Mouse (Mus musculus) stomach, adult 2 months (tissue): ENCODE results near the gene Lhx4. TPM values are rescaled to one million over a fixed set of nuclear protein-coding genes. Genes with fewer than 3 reads are reported as not detected.

Experiments used
- polyA plus RNA-seq: library from polyadenylated mRNA; depleted of rRNA; stranded (reverse); fragments of >200 nt; gene quantifications from 2 replicates; pipeline ENCODE4 v1.2.3, GENCODE M21; 2012; rRNA removed

Lhx4 gene
- polyA plus RNA-seq, result not detected in 2 replicates

DNA sequence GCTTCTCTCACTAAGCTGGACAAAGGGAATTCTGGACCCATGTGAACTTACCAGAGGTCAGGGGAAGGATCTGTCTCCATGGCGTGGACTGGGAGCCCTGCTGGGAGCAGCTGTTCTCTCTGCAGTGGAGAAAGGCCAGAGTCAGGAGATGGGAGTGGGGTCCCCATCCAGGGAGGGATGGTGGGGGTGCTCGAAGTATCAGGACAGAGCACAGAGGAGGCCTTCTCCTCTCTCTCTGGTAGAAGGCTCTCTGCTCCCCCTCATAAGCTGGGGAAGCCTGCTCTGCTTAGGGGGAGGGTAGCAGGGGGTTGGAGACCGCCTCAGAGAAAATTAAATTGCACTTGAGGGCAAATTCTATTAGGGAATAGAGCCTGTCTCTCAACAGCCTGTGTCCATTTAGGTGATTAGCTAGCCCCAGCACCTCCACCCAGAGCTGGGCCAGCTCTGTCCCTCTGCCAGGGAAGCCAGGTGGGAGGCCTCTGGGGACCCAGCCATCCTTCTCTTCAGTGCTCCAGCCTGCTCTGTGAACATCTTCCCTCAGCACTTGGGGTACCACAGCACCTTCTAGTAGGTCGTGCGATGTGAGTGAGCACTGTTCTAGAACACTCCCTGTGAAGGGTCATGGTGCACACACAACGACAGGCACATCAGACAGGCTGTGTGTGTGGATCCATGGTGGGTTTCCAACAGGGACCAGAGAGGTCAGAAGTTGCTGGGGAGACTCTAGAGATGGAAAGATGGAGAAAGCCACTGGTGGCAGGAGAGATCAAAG is at the start of gene Lhx4:
TSS of gene Lhx4 (minus strand) at position 201 of the 772 bp plus-strand sequence.

Other genes starting within 250 kb of the Lhx4 start
- gene Acbd6, start 193.6 kb downstream of the Lhx4 start, polyA plus RNA-seq, result 64.8 and 176 TPM in 2 replicates
- gene Qsox1, start 61.2 kb upstream of the Lhx4 start, polyA plus RNA-seq, result 167 and 184 TPM in 2 replicates
- 1.9 and 2.1 TPM in 2 replicates for gene Cep350, start 221.6 kb upstream of the Lhx4 start, polyA plus RNA-seq